Mouse (Mus musculus) left cerebral cortex, adult 18-20 months (tissue): ENCODE measurements around the gene 4930505A04Rik. TPM values are rescaled to one million over a fixed set of nuclear protein-coding genes. Genes with fewer than 3 reads are reported as not detected.
"Not testable (repeated sequence)": the region's sequence is repeated elsewhere in the genome, so short reads cannot be mapped to it uniquely, and the experiment has no call there.

Experiments used
- DNase-seq, 2 experiments: peaks; one replicate each; pipeline ENCODE4 v3.0.0; 2021 to 2022; ENCODE audit warnings: low spot score in 2 of 2, mixed read lengths in 1 of 2
- long read RNA-seq, 2 experiments: library from polyadenylated mRNA; stranded (forward); transcript quantifications; one replicate each; pipeline ENCODE4 v2.0.0; 2021
- total RNA-seq, 2 experiments: library from RNA; stranded (reverse); gene quantifications; 2 replicates each; pipeline ENCODE4 v1.2.3; 2021

The 4930505A04Rik gene
- total RNA-seq = under 1 TPM; 0.66 to 0.70 TPM
- long read RNA-seq, experiment 1 = 0 reads
- long read RNA-seq, experiment 2 = 0 reads

DNA sequence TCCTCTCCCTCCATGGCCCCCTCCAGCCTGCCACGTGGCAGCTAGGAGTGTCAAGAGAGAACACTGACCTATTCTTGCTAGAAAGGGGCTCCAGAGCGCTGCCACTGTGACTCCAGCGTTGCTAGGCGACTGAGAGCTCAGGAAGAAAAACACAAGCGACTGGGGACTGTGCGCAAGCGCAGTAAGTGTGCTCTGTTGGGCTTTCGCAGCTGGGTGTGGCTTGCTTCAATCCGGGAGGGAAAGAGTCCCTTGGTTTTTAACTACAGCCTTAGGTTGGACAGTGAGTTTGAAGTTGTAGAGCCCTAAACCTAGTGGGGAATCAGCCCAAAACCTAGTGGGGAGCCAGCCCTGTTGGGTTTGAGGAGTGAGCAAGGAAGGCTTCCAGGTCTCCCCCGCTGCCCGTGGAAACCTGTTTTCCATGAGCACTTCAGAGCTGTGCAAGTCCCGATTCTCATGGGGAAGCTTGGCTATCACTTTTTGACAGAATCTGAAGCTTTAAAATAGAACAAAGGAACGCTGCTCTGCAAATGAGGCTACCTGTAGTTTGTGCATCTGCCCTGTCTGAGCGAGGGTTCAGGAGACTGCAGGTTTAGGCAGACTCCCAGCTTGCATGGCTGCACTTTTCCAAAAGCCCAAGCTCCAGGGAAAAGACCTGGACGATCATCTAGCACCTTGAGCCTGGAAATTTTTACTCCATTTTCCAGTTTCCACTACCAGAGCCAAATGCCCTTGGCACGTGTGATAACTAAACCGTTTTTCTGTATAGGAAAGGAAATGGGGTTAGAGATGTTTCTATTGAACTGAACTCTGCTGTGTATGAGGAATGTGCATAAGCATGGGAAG is at the start of gene 4930505A04Rik:
4930505A04Rik (minus strand) TSS at position 77 of the 843 bp plus-strand sequence.
- DNase-seq = peak; percentile 76 to 92

DNA sequence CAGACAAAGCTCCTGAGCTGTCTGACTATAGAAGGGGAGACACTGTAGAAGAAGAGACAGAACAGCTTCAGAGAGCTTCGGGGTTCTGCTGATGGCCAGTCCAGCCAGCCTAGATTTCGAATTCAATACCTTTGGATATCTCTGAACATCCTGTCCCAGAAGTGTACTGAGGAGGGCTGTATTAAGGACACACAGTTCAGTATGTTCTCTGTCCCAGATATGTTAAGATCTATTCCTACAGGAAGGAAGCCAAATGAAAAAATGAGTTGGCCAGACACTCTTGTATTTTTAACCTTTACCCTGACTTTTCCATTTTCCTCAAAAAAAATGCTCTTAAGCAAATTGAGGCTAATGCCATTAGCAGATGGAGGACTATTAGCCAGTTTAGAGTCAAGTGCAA is 45.5 kb upstream of the 4930505A04Rik start:
- DNase-seq = no peak

DNA sequence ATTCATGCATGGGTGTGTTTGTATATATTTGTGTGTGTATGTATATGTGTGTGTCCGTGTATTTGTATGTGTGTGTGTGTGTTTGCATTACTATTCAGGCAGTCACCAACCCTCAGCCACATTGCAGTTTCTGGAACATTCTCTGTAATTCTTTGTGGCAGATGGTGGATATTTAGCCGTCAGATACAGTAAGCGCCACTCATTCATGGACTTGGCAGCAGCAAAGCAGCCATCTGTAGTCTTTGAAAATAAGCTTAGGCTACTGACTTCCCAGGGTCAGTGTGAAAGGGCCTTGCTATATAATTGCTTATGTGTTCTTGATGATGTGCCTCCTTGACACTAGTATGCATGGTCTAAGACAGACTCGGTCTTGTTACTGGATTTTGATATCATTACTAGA is 36.6 kb upstream of the 4930505A04Rik start:
- DNase-seq = no peak

DNA sequence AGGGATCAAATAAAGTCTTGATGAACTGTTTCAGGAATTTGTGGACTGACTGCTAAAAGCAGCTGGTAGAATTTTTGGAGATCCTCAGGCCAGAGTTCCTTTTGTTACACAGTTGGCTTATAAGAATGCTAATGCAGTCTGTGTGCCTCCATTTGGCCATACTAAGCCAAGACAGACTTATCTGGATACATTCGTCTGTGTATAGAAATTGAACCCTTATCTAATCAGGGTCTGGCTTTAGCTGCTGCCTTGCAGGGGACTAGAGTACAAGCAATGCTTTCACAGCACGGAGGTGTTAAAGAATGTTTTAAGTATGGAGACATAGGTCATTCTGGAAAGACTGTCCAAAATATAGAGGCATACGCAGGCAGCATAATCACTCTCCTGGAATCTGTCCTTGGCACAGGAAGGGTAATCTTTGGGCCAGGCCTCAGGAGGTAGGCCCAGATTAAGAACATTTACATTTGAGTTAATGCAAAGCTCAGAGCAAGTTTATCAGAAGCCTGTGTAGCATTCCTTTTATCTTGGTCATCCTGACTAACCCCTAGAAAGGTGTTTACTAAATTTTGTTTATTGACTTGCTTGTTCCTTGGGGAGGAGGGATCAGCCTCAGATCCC is 27.2 kb upstream of the 4930505A04Rik start:
- DNase-seq = no peak

DNA sequence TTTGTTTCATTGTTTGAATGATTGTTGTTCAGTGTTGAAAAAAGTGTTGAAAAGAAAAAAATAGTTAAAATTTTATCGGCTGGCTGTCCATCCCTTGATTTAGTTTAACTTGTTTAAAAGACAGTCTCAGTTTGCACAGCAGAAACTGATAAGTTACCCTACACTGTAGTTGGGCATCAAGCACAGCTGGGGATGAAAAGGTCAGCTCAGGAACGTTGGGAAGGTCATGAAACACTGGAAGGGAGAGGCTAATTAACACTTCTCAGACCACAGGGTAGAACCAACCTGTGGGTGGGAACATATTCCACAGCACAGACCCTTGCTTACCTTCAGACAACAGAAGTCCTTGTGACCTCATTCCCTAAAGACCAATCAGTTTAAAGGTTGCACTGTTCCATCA is 25.5 kb upstream of the 4930505A04Rik start:
- no peak for DNase-seq

DNA sequence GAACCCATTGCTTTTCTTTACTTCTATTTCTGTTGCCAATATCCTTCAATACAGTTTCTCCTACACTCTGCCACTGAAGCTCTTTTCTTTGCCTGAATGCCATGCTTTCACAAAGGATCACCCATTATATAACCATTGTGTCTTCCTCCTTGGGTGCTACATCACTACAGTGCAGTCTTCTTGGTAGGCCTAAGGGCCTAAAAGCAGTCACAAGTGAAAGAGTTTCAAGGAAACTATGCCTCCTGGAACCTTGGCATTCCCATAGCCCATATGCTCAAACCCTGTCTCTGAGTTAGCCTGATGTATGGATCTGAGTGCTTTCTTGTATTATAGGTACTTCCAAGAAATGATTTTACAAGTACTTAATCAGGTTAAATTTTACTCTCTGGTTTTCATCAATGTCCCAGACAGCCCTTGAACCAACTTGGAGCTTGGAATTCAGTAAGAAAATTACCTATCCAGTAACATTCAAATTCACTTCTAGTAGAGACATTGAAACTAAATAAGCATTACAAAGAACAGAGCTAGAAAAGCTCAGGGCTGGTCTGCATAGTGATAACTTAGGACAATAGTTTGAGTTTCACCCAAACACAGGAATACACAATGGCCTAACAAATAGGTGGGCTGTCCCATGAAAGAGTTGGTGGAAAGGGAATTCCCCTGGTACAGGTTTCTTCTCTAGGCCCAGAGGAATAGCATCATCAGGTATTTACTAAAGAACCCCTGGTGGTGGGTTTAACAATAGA is 20.1 kb upstream of the 4930505A04Rik start:
- DNase-seq = no peak

DNA sequence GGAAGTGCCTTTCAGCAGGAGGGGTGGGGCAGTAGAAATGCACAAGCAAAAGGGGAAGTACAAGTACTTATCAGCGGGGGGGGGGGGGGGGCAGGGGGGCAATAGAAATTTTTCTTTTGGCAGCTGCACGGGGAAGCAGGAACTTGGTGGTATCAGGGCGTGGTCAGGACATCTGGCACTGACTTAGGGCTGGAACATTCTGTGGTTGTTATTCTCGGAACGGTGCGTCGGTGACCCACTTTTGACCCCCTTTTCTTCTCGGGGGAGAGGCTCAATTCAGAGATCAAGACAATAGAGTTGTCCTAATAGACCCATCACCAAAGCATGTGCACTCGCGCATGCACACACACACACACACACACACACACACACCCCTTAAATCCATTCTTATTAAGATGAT is 16.6 kb upstream of the 4930505A04Rik start:
- no peak for DNase-seq

DNA sequence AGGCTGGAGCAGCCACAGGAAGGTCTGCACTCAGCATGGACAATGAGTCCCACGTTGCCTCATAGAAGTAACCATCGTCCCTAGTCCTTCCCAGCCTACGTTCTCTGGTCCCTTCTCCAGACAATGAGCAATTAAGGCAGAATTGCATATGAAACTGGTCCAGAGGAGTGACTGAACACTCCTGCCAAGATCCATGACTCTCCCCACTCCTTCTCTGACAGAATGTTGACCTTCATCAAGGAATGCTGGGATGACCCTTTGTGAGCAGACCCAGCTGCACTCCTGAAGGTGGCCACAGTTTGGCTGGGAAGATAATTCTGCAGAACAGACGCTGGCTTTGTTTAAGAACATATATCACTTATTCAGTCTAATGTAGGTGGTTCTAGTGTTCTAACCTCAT is 11.7 kb upstream of the 4930505A04Rik start:
- no peak for DNase-seq

DNA sequence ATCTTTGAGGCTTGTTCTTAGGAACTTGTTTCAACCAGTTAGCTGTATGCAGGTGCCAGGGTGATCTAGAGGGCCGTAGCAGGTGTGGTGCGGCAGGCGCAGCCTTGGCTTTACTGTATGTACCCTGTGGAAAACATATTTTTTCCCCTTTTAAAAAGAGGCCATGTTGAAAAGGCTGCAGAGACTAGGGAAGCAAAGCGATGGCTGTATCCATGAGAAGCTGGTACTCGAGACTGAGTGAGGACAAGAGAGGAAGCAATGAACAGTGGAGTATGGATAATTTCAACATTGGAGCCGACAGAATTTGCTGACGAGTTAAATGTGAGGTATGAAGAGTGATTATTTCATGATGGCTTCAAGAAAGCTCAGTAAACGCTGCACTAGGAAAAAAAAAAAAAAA is 440 bp downstream of the 4930505A04Rik start:
- DNase-seq = peak in 1 of 2 experiments; percentile 4

DNA sequence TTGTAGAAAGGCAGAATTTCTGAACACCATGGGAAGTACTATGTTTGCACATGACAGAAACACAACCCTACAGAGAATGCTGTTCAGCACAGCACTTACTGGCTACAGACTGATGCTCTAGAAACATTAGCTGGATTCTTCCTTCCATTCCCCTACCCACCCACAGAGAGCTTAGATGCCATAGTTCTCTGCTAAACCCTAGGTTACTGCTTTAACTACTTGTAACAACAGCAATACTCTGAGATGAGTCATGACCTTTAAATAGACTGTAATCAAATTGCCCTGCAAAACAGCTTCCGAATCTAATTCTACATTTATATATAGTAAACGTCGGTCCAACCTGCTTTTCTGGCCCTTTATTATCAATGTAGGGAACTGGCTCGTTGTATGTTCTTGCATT is 17.3 kb downstream of the 4930505A04Rik start:
- no peak for DNase-seq

DNA sequence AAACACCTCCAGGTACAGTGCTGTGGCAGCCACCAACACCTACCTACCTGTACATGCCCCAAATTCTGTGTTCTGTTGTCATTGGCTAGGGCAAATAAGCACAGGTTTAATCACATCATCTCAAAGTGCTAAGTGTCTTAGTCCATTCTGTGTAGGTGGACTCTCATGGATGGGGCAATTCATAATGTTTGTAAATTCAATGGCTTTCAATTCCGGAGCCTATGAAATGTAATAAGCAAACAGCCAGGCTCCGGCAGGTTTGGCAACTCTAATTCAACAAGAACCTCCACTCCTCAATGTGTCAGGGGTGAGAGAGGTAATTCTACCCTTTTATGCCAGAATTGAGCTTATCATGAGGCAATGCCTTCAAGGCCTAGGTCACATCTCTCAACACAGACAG is 23.5 kb downstream of the 4930505A04Rik start:
- no peak for DNase-seq

DNA sequence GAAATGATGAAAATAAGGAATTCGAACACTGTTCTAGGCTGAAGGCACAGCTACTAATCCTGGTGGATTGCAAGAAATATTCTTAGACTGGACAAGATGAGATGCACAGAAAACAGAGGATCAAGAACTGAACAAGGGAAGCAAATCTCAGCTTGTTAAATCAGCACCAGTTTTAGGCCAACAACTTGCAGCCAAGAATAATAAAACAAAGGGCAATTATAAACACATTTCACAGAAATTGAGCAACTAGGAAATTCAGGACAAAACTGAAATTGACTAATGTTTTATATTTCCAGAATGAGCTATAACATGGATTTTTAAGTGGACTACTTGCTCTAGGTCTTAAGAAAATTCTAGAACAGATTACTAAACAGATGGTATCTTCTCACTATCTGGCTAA is 24.1 kb downstream of the 4930505A04Rik start:
- DNase-seq = no peak

DNA sequence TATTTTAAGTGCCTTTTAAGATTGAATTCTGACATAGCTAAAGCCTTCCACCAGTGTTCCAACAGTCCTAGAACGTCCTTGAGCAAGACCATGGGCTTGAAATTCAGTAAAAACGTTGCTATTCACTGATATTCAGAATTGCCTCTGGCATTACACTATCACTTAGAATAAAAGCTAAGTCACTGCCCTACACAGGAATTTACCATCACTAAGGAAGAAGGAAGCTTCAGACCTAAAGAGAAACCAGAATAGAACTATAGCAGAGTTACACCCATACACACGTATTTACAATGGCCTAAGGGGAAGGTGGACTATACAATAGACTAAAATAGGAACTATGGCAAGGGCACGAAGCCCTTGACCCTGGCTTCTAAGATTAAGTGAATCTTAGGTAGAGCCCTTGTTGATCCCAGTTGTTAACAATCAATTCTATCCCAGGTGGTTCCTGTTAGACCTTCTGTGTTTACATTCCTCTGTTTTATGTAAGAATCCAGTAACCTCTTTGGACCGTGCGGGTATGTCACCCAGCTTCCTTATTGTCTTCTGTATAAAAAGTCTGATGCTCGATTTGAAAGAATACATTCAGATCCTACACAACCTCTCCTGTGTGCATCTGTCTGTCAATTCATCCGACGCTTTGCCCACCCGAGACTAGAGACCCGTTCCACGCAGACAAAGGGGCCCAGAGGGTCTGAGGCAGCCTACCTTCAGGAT is 27.3 kb downstream of the 4930505A04Rik start:
- not testable (repeated sequence) for DNase-seq

DNA sequence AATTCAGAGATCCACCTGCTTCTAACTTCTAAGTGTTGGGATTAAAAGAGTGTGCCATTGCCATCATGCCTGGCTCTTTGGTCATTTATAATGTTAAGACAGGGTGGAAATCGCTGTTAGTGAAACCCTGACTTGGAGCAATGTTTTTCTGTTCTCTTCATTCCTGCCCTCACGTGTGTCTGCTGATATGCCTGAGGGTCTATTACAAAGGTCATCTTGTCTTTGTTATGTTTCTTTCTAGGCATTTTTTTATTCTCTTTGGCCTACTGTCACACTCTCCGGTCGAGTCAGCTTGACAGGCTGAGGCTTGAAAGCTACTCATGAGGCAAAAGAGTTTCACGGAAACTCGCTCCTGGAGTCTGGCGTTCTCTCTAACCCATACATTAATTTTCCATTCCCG is 27.9 kb downstream of the 4930505A04Rik start:
- DNase-seq = no peak

DNA sequence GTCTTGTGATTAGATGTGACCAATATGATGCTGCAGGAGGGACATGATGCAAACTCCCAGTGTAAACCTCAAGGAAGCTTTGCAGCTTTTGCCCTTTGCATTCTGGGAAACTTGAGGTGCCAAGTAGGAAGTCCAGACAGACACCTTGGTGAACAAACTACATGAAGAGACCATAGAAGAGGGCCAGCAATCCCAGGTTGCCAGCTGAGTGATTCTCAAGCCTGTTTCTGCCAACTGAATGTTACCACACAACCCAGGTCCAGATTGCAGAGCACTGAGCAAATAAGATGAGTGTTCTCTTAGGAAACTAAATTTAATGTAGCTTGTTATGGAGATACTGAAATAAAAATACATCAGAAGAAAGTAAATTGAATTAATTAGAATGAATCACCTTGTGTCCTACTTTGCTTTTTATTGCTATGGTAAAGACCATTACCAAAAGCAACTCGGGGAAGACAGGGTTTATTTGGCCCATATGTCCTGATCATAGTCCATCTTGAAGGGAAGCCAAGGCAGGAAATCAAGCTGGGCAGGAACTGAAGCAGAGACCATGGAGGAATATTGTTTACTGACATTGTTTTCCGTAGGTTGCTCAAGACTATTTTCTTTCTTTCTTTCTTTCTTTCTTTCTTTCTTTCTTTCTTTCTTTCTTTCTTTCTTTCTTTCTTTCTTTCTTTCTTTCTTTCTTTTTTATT is 38.2 kb downstream of the 4930505A04Rik start:
- peak; percentile 11 to 21 for DNase-seq

DNA sequence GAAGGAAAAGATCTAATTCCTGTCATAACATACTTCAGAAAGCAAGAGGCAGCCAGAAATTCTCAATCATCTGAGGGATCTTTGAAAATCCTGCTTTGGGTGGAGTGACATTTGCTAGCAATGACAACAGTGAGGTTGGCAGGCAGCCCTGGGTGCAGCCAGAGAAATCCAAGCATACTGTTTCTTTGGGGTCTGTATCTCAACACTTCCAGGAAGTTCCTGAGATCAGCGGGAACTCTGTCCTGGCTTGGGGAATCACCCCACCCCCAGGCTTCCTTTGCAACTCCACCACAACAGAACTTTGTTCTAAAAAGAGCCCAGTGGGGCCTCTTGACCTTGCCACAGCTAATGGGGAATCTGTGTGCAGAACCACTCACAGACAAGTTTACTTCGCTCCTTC is 66.0 kb downstream of the 4930505A04Rik start:
- DNase-seq = no peak

DNA sequence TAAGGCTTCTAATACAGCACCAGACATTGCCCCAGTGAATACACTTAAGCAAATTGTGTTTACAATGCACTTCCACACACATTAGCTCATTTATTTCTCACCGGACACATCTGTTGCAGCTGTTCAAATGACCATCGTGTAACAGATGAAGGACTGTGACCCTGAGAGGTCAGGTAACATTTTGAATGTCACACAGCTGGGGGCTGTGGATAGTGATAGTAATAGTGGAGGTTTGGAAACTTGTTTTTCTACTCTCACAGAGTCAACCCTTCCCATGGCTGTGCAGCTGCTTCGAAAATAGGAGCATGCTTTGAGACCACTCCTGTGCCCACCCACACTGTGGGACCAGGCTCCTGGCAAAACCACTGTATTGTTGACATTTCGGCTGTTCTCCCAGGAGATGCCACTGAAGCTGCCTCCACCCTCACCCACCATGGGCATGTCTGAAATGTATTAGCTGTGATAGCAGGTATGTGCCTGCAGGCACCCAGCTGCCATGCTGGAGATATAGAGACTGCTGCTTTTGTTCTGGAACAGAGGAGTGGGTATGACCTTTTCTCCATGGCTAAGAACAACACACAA is 66.9 kb downstream of the 4930505A04Rik start:
- no peak for DNase-seq

DNA sequence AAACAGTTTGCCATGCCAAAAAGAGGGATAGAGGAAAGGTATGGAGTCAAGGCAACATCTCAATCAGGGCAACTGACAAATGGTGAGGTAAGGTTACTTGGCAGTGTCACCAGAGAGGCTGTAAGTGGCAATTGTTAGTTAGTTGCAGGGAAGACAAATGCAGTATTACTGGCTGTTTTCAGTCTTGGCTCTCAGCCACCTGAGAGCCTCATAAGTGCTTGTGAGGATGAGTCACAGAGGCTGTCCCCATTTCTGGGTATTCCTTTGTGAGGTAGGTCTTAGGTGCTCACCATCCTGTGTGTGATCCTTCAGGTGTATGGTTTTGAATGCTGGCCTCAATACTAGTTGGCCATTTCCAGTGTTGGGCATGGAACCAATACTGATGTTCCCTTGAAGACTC is 77.3 kb downstream of the 4930505A04Rik start:
- no peak for DNase-seq

DNA sequence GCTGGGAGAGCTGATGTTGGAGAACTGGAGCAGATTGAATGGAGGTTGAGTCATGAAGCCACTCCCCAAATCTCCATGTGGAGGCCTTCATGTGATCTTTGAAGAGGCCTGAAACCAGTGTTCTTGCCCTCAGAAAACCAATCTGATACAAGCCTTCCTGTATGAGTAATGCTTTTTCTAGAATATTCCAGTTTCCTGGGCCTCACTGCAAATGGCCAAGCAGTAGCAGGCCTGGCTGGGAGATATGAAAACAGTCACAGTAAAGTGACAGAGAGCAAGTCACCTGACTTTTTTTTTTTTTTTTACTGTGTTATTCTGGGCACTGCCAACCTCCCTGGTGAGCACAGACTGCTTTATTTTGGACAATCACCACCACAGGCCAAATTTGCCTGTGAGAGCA is 88.6 kb downstream of the 4930505A04Rik start:
- no peak for DNase-seq
